Mouse (Mus musculus) lung, embryonic 15.5 days (tissue): Measurements from ENCODE around the gene Gm3233. TPM values are rescaled to one million over a fixed set of nuclear protein-coding genes. Genes with fewer than 3 reads are reported as not detected.
"Not testable (repeated sequence)": the region's sequence is repeated elsewhere in the genome, so short reads cannot be mapped to it uniquely, and the experiment has no call there.

Experiments used
- ATAC-seq: fragments of 200-750 bp; cut with Nextera tagmentation; 2 replicates; pipeline ENCODE4 v1.8.0; 2017; ENCODE audit warnings: moderate number of reproducible peaks, borderline replicate concordance; ENCODE audit not compliant: low FRiP score, low TSS enrichment; ENCODE audit errors: extremely low read depth
- H3K27ac ChIP-seq: fragments of 300-500 bp; sonication (generic); 2 replicates; pipeline ENCODE4 v1.5.1; 2015; ENCODE audit warnings: moderate library complexity, mild to moderate bottlenecking, inconsistent platforms
- H3K27me3 ChIP-seq: fragments of 300-500 bp; sonication (generic); 2 replicates; pipeline ENCODE4 v1.6.1; 2015; ENCODE audit warnings: inconsistent platforms
- H3K36me3 ChIP-seq: fragments of 300-500 bp; sonication (generic); 2 replicates; pipeline ENCODE4 v1.6.1; 2015; ENCODE audit warnings: inconsistent platforms
- H3K4me1 ChIP-seq: fragments of 300-500 bp; sonication (generic); 2 replicates; pipeline ENCODE4 v1.6.1; 2015; ENCODE audit warnings: inconsistent platforms
- H3K4me2 ChIP-seq: fragments of 300-500 bp; sonication (generic); 2 replicates; pipeline ENCODE4 v1.6.1; 2015; ENCODE audit warnings: inconsistent platforms, mild to moderate bottlenecking, moderate library complexity
- H3K4me3 ChIP-seq: fragments of 300-500 bp; sonication (generic); 2 replicates; pipeline ENCODE4 v1.5.1; 2015; ENCODE audit warnings: mild to moderate bottlenecking, inconsistent platforms
- H3K9ac ChIP-seq: fragments of 300-500 bp; sonication (generic); 2 replicates; pipeline ENCODE4 v1.6.1; 2015; ENCODE audit warnings: inconsistent platforms
- H3K9me3 ChIP-seq: fragments of 300-500 bp; sonication (generic); 2 replicates; pipeline ENCODE4 v1.6.1; 2016; ENCODE audit warnings: inconsistent platforms
- WGBS: fragments of 180-500 bp; shearing (Covaris S2); methylation state at CpG from one replicate; pipeline ENCODE4 v1.1.7; 2015; 5-methylcytosine and 5-hydroxymethylcytosine counted together
- polyA plus RNA-seq: library from polyadenylated mRNA; unstranded; fragments of >200 nt; fragmentation: Nextera tagmentation; extraction: Ambion mirVana; gene quantifications from 2 replicates; pipeline ENCODE4 v1.2.1, GENCODE M21; 2015

Gm3233 gene
- polyA plus RNA-seq, 1 experiment from 2014 or later = not detected

DNA sequence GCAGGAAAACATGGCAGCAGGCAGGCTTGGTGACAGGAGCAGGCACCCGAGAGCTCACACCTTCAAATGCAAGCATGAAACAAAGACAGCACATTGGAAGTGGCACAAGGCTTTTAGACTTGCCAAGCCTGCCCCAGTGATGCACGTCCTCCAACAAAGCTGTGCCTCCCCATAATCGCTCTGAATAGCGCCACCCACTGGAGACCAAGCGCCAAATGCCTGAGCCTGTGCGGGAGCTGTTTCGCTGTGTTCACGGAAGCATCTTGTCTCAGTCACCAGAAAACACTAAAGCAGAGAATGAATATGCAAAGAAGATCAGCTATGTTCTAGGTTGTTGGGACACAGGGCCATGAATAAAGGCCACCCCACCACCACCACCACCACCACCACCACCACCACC is 34.6 kb downstream of the Gm3233 start:
- Histone ChIP-seq H3K4me3 (no peak overlapping the region), H3K4me1 (no peaks in the 10 kb centered on the region), H3K9ac (no peak overlapping the region), H3K4me2 (no peak overlapping the region), H3K36me3 (no peaks in the 10 kb centered on the region), H3K9me3 (no peaks in the 10 kb centered on the region), H3K27me3 (no peaks in the 10 kb centered on the region), H3K27ac (no peak overlapping the region)
- 72% methylated on average over 8 of the region's 8 CpGs for WGBS
- ATAC-seq = no peak

- H3K4me3 ChIP-seq, H3K9ac ChIP-seq, ATAC-seq, H3K27ac ChIP-seq, H3K4me1 ChIP-seq, H3K9me3 ChIP-seq, H3K36me3 ChIP-seq, H3K4me2 ChIP-seq, H3K27me3 ChIP-seq: not testable (repeated sequence)
- WGBS = 86% methylated on average over 1 of the region's 1 CpGs
Observed at GRCm38 (mm10) chr10:77720299-77720698, 39.2 kb downstream of the Gm3233 start, which contains the start of gene Krtap12-1. Krtap12-1 (plus strand) TSS chr10:77720599.

DNA sequence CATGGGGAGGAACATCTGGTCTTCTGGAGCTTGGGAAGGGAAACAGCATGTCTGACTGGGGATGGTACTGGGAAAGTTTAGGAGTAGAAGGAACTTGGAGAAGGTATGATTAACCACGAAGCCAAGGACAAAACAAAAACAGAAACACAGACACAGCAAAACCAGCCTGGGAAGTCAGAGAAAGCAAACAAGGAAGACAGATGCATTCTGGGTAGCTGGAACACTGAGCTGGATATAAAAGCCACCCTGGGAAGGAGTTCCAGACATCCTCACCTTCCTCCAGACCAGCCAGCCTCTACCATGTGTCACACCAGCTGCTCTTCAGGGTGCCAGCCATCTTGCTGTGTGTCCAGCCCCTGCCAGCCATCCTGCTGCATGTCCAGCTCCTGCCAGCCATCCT is 44.0 kb downstream of the Gm3233 start, which contains the start of gene Gm10142:
Gene Gm10142 (plus strand): TSS at position 301 of the 400 bp plus-strand sequence.
- Histone ChIP-seq H3K4me1 (no peaks in the 10 kb centered on the region), H3K27ac (no peak within 1 kb of the TSS), H3K4me3 (no peak within 1 kb of the TSS), H3K36me3 (no peaks in the 10 kb centered on the region), H3K4me2 (no peak within 1 kb of the TSS), H3K9ac (no peak within 1 kb of the TSS), H3K27me3 (no peaks in the 10 kb centered on the region), H3K9me3 (no peaks in the 10 kb centered on the region)
- WGBS = 89% methylated on average over 1 of the region's 1 CpGs
- no peak for ATAC-seq

GRCm38 (mm10) chr10:77713734-77714133 is 45.7 kb downstream of the Gm3233 start:
- Histone ChIP-seq H3K9ac (no peak overlapping the region), H3K9me3 (no peaks in the 10 kb centered on the region), H3K27ac (no peak overlapping the region), H3K4me1 (no peaks in the 10 kb centered on the region), H3K4me3 (no peak overlapping the region), H3K27me3 (no peaks in the 10 kb centered on the region), H3K36me3 (no peaks in the 10 kb centered on the region), H3K4me2 (no peak overlapping the region)
- 57% methylated on average over 4 of the region's 4 CpGs for WGBS
- ATAC-seq = no peak

- not testable (repeated sequence) for H3K9ac ChIP-seq, H3K9me3 ChIP-seq, H3K4me3 ChIP-seq, ATAC-seq, H3K4me1 ChIP-seq, H3K27ac ChIP-seq, H3K36me3 ChIP-seq, H3K4me2 ChIP-seq, H3K27me3 ChIP-seq
Observed at GRCm38 (mm10) chr10:77711157-77711556, 48.3 kb downstream of the Gm3233 start, which contains the start of gene Gm10024. Gm10024 (plus strand) TSS chr10:77711457.

GRCm38 (mm10) chr10:77709831-77710230 is 49.7 kb downstream of the Gm3233 start:
- Histone ChIP-seq H3K27ac (no peak overlapping the region), H3K9me3 (no peaks in the 10 kb centered on the region), H3K4me1 (no peaks in the 10 kb centered on the region), H3K27me3 (no peaks in the 10 kb centered on the region), H3K4me2 (no peak overlapping the region), H3K9ac (no peak overlapping the region), H3K36me3 (no peaks in the 10 kb centered on the region), H3K4me3 (no peak overlapping the region)
- 77% methylated on average over 3 of the region's 3 CpGs for WGBS
- no peak for ATAC-seq

Other genes with a start within 250 kb of the Gm3233 start
- gene Fam207a, start 243.9 kb downstream of the Gm3233 start, polyA plus RNA-seq = 35.1 and 38.0 TPM in 2 replicates
- 3.7 and 5.3 TPM in 2 replicates for gene Itgb2, start 229.4 kb downstream of the Gm3233 start, polyA plus RNA-seq
- 118 and 122 TPM in 2 replicates for gene Pttg1ip, start 178.0 kb downstream of the Gm3233 start, polyA plus RNA-seq
- gene Sumo3, start 153.6 kb downstream of the Gm3233 start, polyA plus RNA-seq = 350 and 361 TPM in 2 replicates
- gene Gm49325, start 153.5 kb downstream of the Gm3233 start, polyA plus RNA-seq = 0.99 and 1.9 TPM in 2 replicates
- gene Ube2g2, start 137.4 kb downstream of the Gm3233 start, polyA plus RNA-seq = 73.8 and 74.3 TPM in 2 replicates
- 0.08 and 0.19 TPM in 2 replicates for gene Tspear, start 73.1 kb downstream of the Gm3233 start, polyA plus RNA-seq
- gene Gm19402, start 68.9 kb downstream of the Gm3233 start, polyA plus RNA-seq = not detected in 2 replicates
- gene Gm9508, start 62.4 kb downstream of the Gm3233 start, polyA plus RNA-seq = not detected in 2 replicates
- gene Gm10272, start 53.1 kb downstream of the Gm3233 start, polyA plus RNA-seq = not detected in 2 replicates
- gene Gm10024, start 48.2 kb downstream of the Gm3233 start, polyA plus RNA-seq = not detected in 2 replicates
- not detected in 2 replicates for gene Gm10142, start 43.9 kb downstream of the Gm3233 start, polyA plus RNA-seq
- gene Krtap12-1, start 39.1 kb downstream of the Gm3233 start, polyA plus RNA-seq = not detected in 2 replicates
- not detected in 2 replicates for gene Gm10100, start 33.2 kb downstream of the Gm3233 start, polyA plus RNA-seq
- gene Gm18596, start 17.0 kb downstream of the Gm3233 start, polyA plus RNA-seq = not detected in 2 replicates
- not detected in 2 replicates for gene Gm9736, start 8.3 kb downstream of the Gm3233 start, polyA plus RNA-seq
- not detected in 2 replicates for gene Gm3238, start 11.6 kb upstream of the Gm3233 start, polyA plus RNA-seq
- gene Gm7138, start 17.3 kb upstream of the Gm3233 start, polyA plus RNA-seq = not detected in 2 replicates
- not detected in 2 replicates for gene Gm3250, start 22.9 kb upstream of the Gm3233 start, polyA plus RNA-seq
- not detected in 2 replicates for gene Gm7137, start 28.5 kb upstream of the Gm3233 start, polyA plus RNA-seq
- gene Gm9639, start 35.4 kb upstream of the Gm3233 start, polyA plus RNA-seq = not detected in 2 replicates
- not detected in 2 replicates for gene Gm19668, start 39.5 kb upstream of the Gm3233 start, polyA plus RNA-seq
- gene Gm9507, start 52.2 kb upstream of the Gm3233 start, polyA plus RNA-seq = not detected in 2 replicates
- not detected in 2 replicates for gene Gm2696, start 55.0 kb upstream of the Gm3233 start, polyA plus RNA-seq
- not detected in 2 replicates for gene Krtap10-4, start 67.4 kb upstream of the Gm3233 start, polyA plus RNA-seq
- gene Krtap10-10, start 76.3 kb upstream of the Gm3233 start, polyA plus RNA-seq = not detected in 2 replicates
- gene Gm36176, start 87.1 kb upstream of the Gm3233 start, polyA plus RNA-seq = not detected in 2 replicates
- not detected in 2 replicates for gene Gm10318, start 93.2 kb upstream of the Gm3233 start, polyA plus RNA-seq
- not detected in 2 replicates for gene Gm3285, start 102.3 kb upstream of the Gm3233 start, polyA plus RNA-seq
- gene Lrrc3, start 142.9 kb upstream of the Gm3233 start, polyA plus RNA-seq = 4.5 TPM in 2 replicates
- 0.72 and 1.6 TPM in 2 replicates for gene Trpm2, start 210.9 kb upstream of the Gm3233 start, polyA plus RNA-seq
- 25.4 and 25.6 TPM in 2 replicates for gene 1810043G02Rik, start 218.8 kb upstream of the Gm3233 start, polyA plus RNA-seq